ENCODE assay signal across 9 mouse cellular contexts in genomic region chr13:3891479-3892087, GRCm38 (mm10). TPM values are rescaled to one million over a fixed set of nuclear protein-coding genes. Genes with fewer than 3 reads are reported as not detected.
A peak's percentile ranks its signal among the peaks of the same experiment; 100 is the strongest.
DNase-seq lines count a peak whose midpoint lies in the region; ATAC-seq and TF ChIP-seq lines count a peak whose summit lies in the region.
"Had no signal": no experiment of that assay in that cellular context is flagged by ENCODE, and none has a peak within 500 bp of the region (broad histone marks: within the 10 kb centered on the region; RNA-seq: fewer than 3 reads in every experiment).

No protein-coding gene starts in this region.

- no peak for TF ChIP-seq CTCF in liver, embryonic 14.5 days (IDR thresholded peaks at IDR 0.05; ENCODE audit: low read depth)

- 37% methylated on average over 8 of the region's 8 CpGs for WGBS in embryonic facial prominence, embryonic 10.5 days
- whole genome bisulfite sequencing in intestine, embryonic 16.5 days, result 30% methylated on average over 8 of the region's 8 CpGs
- WGBS in liver, embryonic 14.5 days (ENCODE audit: insufficient replicate concordance), result 53% methylated on average over 8 of the region's 8 CpGs

- TF ChIP-seq EP300 in liver, embryonic 14.5 days (IDR thresholded peaks at IDR 0.05; ENCODE audit: low read depth), result no peak

- H3K36me3 ChIP-seq in embryonic facial prominence, embryonic 10.5 days (replicated peaks), result peaks cover 45% of the 10 kb centered on the region
- 0 out of 2 replicates have a peak, but pooled peaks cover 5% of the 10 kb centered on the region for H3K36me3 ChIP-seq in intestine, embryonic 16.5 days (ENCODE audit: control insufficient read depth, insufficient read depth, low read length)
- peaks cover 29% of the 10 kb centered on the region for H3K36me3 ChIP-seq in liver, embryonic 14.5 days (replicated peaks; ENCODE audit: control insufficient read depth, insufficient read depth, low read depth)

- no peaks in the 10 kb centered on the region for H3K27me3 ChIP-seq in embryonic facial prominence, embryonic 10.5 days (replicated peaks; ENCODE audit: low read depth, poor library complexity, severe bottlenecking)
- no peaks in the 10 kb centered on the region for H3K27me3 ChIP-seq in intestine, embryonic 16.5 days (replicated peaks; ENCODE audit: control insufficient read depth, insufficient read depth, low read length)
- H3K27me3 ChIP-seq in liver, embryonic 14.5 days (ENCODE audit: control insufficient read depth, insufficient read depth, low read length), result no peaks in the 10 kb centered on the region

- peak overlapping the region; percentile 87 for H3K27ac ChIP-seq in embryonic facial prominence, embryonic 10.5 days (replicated peaks)
- peak overlapping the region; percentile 61 for H3K27ac ChIP-seq in intestine, embryonic 16.5 days (ENCODE audit: low read length)
- peak overlapping the region; percentile 52 for H3K27ac ChIP-seq in liver, embryonic 14.5 days

- no peaks in the 10 kb centered on the region for H3K9me3 ChIP-seq in embryonic facial prominence, embryonic 10.5 days
- no peaks in the 10 kb centered on the region for H3K9me3 ChIP-seq in intestine, embryonic 16.5 days (ENCODE audit: control insufficient read depth, low read length)
- no peaks in the 10 kb centered on the region for H3K9me3 ChIP-seq in liver, embryonic 14.5 days (ENCODE audit: control insufficient read depth, low read length)

- H3K9ac ChIP-seq in intestine, embryonic 16.5 days (ENCODE audit: low read depth, low read length), result peak overlapping the region; percentile 65
- H3K9ac ChIP-seq in liver, embryonic 14.5 days (replicated peaks), result peak overlapping the region; percentile 86

- peak; percentile 68 for ATAC-seq in intestine, embryonic 16.5 days
- ATAC-seq in liver, embryonic 14.5 days (ENCODE audit: insufficient read depth), result no peak; the same call in 1 of the 2 replicates

- peak overlapping the region; percentile 50 for H3K4me2 ChIP-seq in intestine, embryonic 16.5 days (ENCODE audit: low read depth, low read length)
- H3K4me2 ChIP-seq in liver, embryonic 14.5 days (ENCODE audit: low read depth), result peak overlapping the region; percentile 90

- H3K4me1 ChIP-seq in embryonic facial prominence, embryonic 10.5 days, result peaks cover 25% of the 10 kb centered on the region
- H3K4me1 ChIP-seq in intestine, embryonic 16.5 days (ENCODE audit: control insufficient read depth, insufficient read depth, low read length), result peaks cover 9% of the 10 kb centered on the region; the same call in 1 of the 2 replicates
- H3K4me1 ChIP-seq in liver, embryonic 14.5 days (replicated peaks; ENCODE audit: control insufficient read depth in 2 of 2, insufficient read depth in 2 of 2, low read length in 1 of 2), result peaks cover 8 to 21% of the 10 kb centered on the region in 2 experiments

- DNase-seq in layer of hippocampus, adult 18-20 months (ENCODE audit: low spot score in 2 of 2), result peak; percentile 22 to 28
- no peak for DNase-seq in layer of hippocampus, adult 9-10 months (ENCODE audit: low spot score)
- DNase-seq in embryonic facial prominence, embryonic 10.5 days (ENCODE audit: low spot score), result peak; percentile 19
- peak in 2 of 3 experiments; percentile 20 to 22 for DNase-seq in liver, embryonic 14.5 days (ENCODE audit: low read depth in 3 of 3, low spot score in 3 of 3)
- no peak for DNase-seq in thymus, postnatal 25 days
- DNase-seq in layer of hippocampus, postnatal 10 days (ENCODE audit: low spot score in 2 of 2), result no peak
- DNase-seq in spleen, adult 18-20 months, result no peak

- H3K4me3 ChIP-seq in embryonic facial prominence, embryonic 10.5 days, result peak overlapping the region; percentile 69
- H3K4me3 ChIP-seq in intestine, embryonic 16.5 days (ENCODE audit: low read length), result peak overlapping the region; percentile 68
- H3K4me3 ChIP-seq in liver, embryonic 14.5 days (ENCODE audit: insufficient read depth in 1 of 2, low read depth in 2 of 2, low read length in 2 of 2), result peak overlapping the region; percentile 85 to 97

RNA-seq across cellular contexts. Expression of gene Net1, which starts 26.4 kb away (rescaled TPM):
- total RNA-seq in layer of hippocampus, adult 18-20 months (2021), result 10 to 100 TPM; 32.8 to 41.4 TPM
- polyA plus RNA-seq in embryonic facial prominence, embryonic 10.5 days (2016; fragmentation: Nextera tagmentation; extraction: Ambion mirVana), result 100.0 and 117 TPM in 2 replicates
- polyA plus RNA-seq in intestine, embryonic 16.5 days (2015; fragmentation: Nextera tagmentation; extraction: Ambion mirVana), result 146 and 148 TPM in 2 replicates
- 19.1 and 23.5 TPM in 2 replicates for polyA plus RNA-seq in liver, embryonic 14.5 days (2012; rRNA removed)
- polyA plus RNA-seq in liver, embryonic 14.5 days (2014; fragmentation: Nextera tagmentation; extraction: Ambion mirVana), result 39.4 and 42.9 TPM in 2 replicates
- 10 to 100 TPM; 21.4 to 24.0 TPM for total RNA-seq in layer of hippocampus, postnatal 10 days (2021)

RNA-seq across cellular contexts. Expression of gene Tubal3, which starts 26.5 kb away (rescaled TPM):
- total RNA-seq in layer of hippocampus, adult 18-20 months (2021), result not detected
- not detected in 2 replicates for polyA plus RNA-seq in embryonic facial prominence, embryonic 10.5 days (2016; fragmentation: Nextera tagmentation; extraction: Ambion mirVana)
- 54.2 and 64.9 TPM in 2 replicates for polyA plus RNA-seq in intestine, embryonic 16.5 days (2015; fragmentation: Nextera tagmentation; extraction: Ambion mirVana)
- polyA plus RNA-seq in liver, embryonic 14.5 days (2012; rRNA removed), result not detected in 2 replicates
- polyA plus RNA-seq in liver, embryonic 14.5 days (2014; fragmentation: Nextera tagmentation; extraction: Ambion mirVana), result not detected in 2 replicates
- not detected for total RNA-seq in layer of hippocampus, postnatal 10 days (2021)
- total RNA-seq: heart, adult 18-20 months had no signal

RNA-seq across cellular contexts. Expression of gene Calm5, which starts 37.6 kb away (rescaled TPM):
- not detected for total RNA-seq in layer of hippocampus, adult 18-20 months (2021)
- not detected in 2 replicates for polyA plus RNA-seq in embryonic facial prominence, embryonic 10.5 days (2016; fragmentation: Nextera tagmentation; extraction: Ambion mirVana)
- polyA plus RNA-seq in intestine, embryonic 16.5 days (2015; fragmentation: Nextera tagmentation; extraction: Ambion mirVana), result not detected in 2 replicates
- not detected in 2 replicates for polyA plus RNA-seq in liver, embryonic 14.5 days (2012; rRNA removed)
- not detected in 2 replicates for polyA plus RNA-seq in liver, embryonic 14.5 days (2014; fragmentation: Nextera tagmentation; extraction: Ambion mirVana)
- not detected for total RNA-seq in layer of hippocampus, postnatal 10 days (2021)
- total RNA-seq: heart, adult 18-20 months had no signal

RNA-seq across cellular contexts. Expression of gene Ucn3, which starts 53.6 kb away (rescaled TPM):
- total RNA-seq in layer of hippocampus, adult 18-20 months (2021), result not detected
- not detected in 2 replicates for polyA plus RNA-seq in embryonic facial prominence, embryonic 10.5 days (2016; fragmentation: Nextera tagmentation; extraction: Ambion mirVana)
- 0.66 and 0.81 TPM in 2 replicates for polyA plus RNA-seq in intestine, embryonic 16.5 days (2015; fragmentation: Nextera tagmentation; extraction: Ambion mirVana)
- 0.03 TPM in 1 of 2 replicates, not detected in the other for polyA plus RNA-seq in liver, embryonic 14.5 days (2012; rRNA removed)
- polyA plus RNA-seq in liver, embryonic 14.5 days (2014; fragmentation: Nextera tagmentation; extraction: Ambion mirVana), result not detected in 2 replicates
- total RNA-seq in layer of hippocampus, postnatal 10 days (2021), result not detected
- total RNA-seq: heart, adult 18-20 months had no signal

RNA-seq across cellular contexts. Expression of gene Calm4, which starts 54.0 kb away (rescaled TPM):
- not detected for total RNA-seq in layer of hippocampus, adult 18-20 months (2021)
- not detected in 2 replicates for polyA plus RNA-seq in embryonic facial prominence, embryonic 10.5 days (2016; fragmentation: Nextera tagmentation; extraction: Ambion mirVana)
- 0.39 TPM in 1 of 2 replicates, not detected in the other for polyA plus RNA-seq in intestine, embryonic 16.5 days (2015; fragmentation: Nextera tagmentation; extraction: Ambion mirVana)
- not detected in 2 replicates for polyA plus RNA-seq in liver, embryonic 14.5 days (2012; rRNA removed)
- polyA plus RNA-seq in liver, embryonic 14.5 days (2014; fragmentation: Nextera tagmentation; extraction: Ambion mirVana), result not detected in 2 replicates
- not detected for total RNA-seq in layer of hippocampus, postnatal 10 days (2021)
- total RNA-seq: heart, adult 18-20 months had no signal

Comparison
In these comparisons a context has a peak if more than half of its experiments do, and no peak if none do; other contexts are left out.
1. DNase-seq: peak in layer of hippocampus, adult 18-20 months (2 of 2), embryonic facial prominence, embryonic 10.5 days (single experiment) and liver, embryonic 14.5 days (2 of 3); none in layer of hippocampus, adult 9-10 months (single experiment), thymus, postnatal 25 days (single experiment), layer of hippocampus, postnatal 10 days (0 of 2) and spleen, adult 18-20 months (0 of 2).
2. RNA of gene Tubal3, which starts 26.5 kb away (polyA plus RNA-seq): 54.2 to 64.9 TPM in intestine, embryonic 16.5 days; not detected in embryonic facial prominence, embryonic 10.5 days and not detected in liver, embryonic 14.5 days; every median in the first group is over 10 times any median in the second.
3. Peak in every context shown above with its lines, with median percentiles within 50 percentile points of each other: H3K27ac ChIP-seq and H3K4me3 ChIP-seq.